Mouse (Mus musculus) layer of hippocampus, adult 8-10 months (tissue): Measurements from ENCODE around the gene Col8a2. TPM values are rescaled to one million over a fixed set of nuclear protein-coding genes. Genes with fewer than 3 reads are reported as not detected.
A peak's percentile ranks its signal among the peaks of the same experiment; 100 is the strongest.

Experiments used
- DNase-seq, 2 experiments: peaks; one replicate each; pipeline ENCODE4 v3.0.0; 2022; ENCODE audit warnings: low spot score in 2 of 2
- total RNA-seq, 4 experiments: library from RNA; stranded (reverse); gene quantifications; 2 replicates each; pipeline ENCODE4 v1.2.4; 2022

The Col8a2 gene
- total RNA-seq, 4 experiments from 2014 or later: 1.7 to 2.3 (median 2.0) TPM

DNA sequence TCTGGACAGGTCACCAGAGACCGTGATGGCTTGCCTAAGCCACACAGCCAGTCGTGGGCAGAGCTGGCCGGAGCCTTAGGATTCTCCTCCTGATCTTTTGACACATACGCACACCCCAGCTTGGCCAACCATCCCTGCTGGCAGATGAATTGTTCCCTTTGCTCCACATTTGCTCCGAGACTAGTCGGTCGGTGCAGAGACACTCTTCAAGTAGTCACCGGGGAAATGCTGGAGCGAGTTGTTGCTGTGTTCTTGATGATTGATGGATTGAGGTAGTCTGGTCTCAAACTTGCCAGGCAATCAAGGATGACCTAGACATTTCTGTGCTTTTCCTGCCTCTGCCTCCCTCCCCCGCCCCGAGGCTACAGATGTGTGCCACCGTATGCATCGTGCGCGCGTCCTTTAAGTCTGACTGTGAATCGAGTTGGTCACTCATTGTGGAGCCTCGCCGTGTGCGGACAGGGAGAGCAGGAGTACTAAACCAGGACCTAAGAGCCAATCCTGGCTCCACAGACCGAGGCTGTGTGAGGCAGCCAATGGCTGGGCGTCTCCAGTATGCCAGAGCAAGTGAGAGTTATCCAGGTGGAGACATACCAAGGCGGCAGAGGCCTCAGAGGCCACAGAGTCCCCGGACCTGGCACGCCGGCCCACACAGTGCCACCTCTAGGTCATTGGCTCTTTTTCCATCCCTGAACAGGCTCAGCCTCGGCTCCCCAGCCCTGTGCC, 15.2 kb downstream of the Col8a2 start:
- DNase-seq: no peak

DNA sequence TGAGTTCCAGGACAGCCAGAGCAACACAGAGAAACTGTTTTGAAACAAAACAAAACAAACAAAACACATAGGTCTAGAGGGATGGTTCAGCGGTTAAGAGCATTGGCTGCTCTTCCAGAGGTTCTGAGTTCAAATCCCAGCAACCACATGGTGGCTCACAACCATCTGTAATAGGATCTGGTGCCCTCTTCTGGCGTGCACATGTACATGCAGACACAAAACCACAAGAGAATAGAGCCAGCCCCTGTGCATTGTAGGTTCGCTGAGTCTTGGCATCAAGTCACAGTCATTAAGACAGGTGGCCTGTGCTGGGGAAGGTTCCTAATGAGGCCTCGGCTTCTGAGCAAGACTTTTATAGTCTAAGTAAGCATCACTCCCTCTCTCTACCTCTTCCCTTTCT, 17.3 kb downstream of the Col8a2 start:
- no peak for DNase-seq

DNA sequence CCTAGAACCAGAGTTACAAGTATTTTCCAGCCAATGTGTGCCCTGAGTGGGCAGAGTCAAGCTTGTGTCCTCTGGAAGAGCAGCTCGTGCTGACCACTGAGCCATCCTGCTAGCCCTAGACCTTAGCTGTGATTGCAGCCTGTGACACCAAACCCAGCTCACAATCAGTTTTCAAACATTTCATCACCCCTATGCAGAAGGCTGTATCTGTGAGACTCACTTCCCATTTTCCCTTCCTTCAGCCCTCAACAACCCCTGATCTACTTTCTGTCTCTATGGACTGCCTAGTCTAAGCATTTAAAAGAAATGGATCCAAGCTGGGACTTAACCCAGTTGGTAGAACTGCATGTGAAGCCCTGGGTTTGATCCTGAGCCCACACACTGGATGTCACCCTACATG, 18.8 kb downstream of the Col8a2 start:
- DNase-seq: no peak

DNA sequence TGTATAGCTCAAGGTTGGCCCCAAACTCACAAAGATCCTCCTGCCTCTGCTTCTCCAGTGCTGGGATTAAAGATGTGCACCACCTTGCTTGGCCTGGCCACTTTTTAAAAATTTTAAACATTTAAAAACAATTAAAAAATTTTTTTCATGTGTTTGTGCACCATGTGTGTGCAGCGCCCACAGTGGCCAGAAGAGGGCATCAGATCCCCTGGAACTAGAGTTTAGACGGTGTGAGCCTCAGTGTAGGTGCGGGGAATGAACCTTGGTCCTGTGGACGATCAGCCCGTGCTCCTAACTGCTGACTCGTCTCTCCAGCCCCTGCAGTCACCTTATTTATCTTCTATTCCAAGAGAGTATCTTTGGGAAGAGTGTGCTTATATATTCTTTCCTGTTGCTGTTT, 19.5 kb downstream of the Col8a2 start:
- no peak for DNase-seq

DNA sequence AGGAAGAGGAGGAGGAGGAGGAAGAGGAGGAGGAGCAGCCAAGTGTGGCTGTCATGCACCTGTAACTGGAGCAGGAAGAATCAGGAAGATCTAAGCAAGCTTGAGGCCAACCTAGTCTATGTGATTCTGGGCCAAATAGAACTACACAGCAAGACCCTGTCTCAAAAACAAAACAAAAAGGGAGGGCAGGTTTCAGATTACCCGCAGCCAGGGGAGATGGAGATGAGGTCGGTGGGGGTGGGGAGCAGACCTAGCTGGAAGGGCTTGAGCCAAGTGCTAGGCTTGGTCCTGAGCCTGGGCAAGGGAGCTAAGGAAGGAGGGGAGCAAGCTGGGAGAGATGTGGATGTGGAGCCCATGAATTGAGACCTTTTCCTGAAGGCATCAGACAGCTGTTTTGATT, 20.2 kb downstream of the Col8a2 start:
- DNase-seq: no peak

DNA sequence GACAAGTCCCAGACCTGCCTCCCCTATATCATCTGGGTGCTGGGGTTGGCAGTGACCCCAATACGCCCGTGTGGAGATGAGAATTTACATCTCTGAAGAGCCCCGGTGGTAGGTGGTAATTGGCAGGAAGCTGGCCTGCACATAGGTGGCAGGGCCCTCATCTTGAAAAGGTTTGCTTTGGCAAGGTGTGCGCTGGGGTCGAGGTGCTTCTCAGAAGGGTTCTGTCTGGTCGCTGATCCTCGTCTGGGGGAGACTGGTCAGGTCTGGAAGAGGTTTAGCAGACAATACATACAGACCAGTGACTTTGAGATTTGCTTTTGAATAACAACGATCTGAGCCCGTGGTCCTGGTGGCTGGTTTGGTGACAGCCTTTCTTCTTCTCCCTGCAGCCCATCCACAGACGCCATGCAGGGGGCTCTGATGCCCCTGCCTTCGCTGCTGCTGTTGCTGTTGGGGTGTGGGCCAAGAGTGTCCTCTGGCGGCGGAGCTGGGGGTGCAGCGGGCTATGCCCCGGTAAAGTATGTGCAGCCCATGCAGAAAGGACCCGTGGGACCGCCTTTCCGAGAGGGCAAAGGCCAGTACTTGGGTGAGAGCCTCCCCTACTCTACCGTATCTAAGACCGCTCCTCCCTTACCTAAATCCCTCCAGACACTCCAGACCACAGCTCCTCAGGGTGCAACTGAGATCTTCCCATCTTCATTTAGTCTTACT, 22.8 kb downstream of the Col8a2 start:
- no peak for DNase-seq

DNA sequence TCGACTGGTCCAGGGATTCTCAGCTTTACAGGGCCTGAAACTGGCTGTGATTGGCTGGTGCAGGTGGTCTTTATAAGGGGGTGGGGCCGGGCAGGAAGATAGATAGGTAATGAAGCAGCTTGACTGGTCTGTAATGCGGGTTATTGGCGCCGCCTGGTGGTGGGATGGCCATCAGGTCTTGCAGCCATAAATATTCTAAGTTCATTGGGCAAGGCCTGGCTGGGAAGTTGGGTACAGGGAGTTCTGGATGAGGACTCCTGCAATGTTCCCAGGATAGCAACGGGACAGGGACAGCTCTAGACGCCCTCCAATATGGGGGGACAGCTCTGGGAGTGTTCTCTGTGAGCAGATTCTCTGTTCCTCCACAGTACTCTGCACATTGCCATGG, 23.3 kb downstream of the Col8a2 start:
- peak; percentile 79 to 90 for DNase-seq

DNA sequence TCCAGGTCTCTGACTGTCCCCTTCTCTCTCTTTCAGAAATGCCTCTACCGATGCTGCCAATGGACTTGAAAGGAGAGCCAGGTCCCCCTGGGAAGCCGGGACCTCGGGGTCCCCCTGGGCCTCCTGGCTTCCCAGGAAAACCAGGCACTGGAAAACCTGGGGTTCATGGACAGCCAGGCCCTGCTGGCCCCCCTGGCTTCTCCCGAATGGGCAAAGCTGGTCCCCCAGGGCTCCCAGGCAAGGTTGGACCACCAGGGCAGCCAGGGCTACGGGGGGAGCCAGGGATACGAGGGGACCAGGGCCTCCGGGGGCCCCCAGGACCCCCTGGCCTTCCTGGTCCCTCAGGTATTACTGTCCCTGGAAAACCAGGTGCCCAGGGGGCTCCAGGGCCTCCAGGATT, 23.8 kb downstream of the Col8a2 start:
- DNase-seq: no peak

DNA sequence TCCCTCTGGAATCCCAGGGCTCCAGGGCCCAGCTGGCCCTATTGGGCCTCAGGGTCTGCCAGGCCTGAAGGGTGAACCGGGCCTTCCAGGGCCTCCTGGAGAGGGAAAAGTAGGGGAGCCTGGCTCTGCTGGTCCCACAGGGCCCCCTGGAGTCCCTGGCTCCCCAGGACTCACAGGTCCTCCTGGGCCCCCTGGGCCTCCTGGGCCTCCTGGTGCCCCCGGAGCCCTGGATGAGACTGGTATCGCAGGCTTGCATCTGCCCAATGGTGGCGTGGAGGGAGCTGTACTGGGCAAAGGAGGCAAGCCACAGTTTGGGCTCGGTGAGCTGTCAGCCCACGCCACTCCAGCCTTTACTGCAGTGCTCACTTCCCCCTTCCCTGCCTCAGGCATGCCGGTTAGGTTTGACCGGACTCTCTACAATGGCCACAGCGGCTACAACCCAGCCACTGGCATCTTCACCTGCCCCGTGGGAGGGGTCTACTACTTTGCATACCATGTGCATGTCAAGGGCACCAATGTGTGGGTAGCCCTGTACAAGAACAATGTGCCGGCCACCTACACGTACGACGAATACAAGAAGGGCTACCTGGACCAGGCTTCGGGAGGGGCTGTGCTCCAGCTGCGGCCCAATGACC, 25.1 kb downstream of the Col8a2 start:
- DNase-seq: no peak

DNA sequence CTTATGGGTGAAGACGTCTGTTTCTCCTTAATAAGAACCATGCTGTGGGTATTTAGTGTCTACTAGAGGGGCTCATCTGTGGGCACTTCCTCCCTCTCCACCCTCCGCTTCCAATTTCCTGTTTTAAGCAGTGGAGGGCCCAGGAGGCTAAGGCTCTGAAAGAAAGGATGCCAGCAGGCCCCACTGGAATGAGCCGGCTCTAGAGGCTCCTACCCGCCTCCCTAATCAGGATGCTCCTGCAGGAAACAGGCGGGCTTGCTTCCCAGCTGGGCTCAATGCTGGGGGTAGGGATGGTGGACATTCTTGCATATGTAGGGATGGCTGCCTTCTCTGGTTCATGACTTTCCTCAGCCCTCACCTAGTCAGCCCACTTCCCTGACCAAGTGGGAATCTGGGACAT, 26.6 kb downstream of the Col8a2 start:
- no peak for DNase-seq

DNA sequence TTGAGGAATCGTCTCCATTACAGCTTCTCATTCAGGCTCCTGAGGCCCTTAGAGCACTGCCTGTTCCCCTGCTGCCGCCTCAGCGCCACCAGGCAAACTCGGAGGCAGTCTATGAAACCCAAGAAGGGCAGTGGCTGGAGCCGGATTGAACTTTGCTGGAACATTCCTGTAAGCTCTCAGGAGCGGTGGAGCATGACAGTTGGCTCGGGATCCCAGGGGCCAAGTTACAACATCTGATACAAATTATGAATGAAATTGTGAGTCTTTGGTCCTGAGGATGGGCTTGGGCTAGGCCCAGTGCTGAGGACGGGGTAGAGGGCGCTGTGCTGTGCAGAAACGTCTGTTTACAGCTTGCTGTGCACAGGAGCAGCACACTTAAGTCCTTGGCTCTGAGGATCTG, 27.8 kb downstream of the Col8a2 start:
- no peak for DNase-seq

DNA sequence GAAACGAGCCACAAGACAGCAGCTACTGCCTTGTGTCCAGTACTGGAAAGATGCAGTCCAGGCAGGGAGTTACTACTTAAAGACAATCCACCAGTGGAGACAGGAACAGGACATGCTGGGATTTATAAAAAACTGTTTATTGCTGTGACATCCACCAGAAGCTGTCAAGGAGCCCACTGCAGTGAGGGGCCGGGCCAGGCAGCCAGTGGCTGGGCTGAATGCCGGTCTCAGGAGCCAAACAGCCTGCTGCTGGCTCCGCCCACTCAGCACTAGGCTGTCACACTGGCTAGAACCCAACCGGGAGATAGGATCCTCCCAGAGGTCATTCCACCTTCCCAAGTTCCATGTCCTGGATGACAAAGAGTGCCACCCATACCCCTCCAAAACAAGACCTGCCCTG, 29.3 kb downstream of the Col8a2 start:
- no peak for DNase-seq

DNA sequence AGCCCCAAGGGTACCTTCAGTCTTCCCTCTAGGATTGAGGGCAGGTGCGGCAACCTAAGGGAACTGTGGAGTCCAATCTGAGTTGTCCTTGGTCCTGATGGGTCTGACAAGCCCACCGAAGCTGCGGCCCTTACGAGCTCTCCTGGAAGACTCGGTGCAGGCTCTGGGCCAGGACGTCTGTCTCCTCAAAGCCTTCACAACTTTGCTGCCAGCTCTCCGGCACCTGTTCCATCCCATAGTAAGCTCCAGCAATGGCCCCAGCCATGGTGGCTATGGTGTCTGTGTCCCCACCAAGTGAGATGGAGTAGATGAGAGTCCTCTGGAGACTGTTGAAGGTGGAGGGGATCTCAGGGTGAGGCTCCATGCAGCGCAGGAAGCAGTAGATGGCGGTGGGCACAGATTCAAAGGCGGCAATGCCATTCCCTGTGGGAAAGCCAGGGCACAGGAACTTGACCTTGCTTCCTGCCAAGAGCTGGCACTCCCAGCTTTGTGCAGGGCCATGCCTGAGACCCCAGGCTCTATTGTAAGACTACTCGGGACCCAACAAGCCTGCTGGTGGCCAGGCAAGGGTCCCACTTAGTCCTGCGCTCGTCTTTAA, 29.9 kb downstream of the Col8a2 start:
- DNase-seq: no peak

DNA sequence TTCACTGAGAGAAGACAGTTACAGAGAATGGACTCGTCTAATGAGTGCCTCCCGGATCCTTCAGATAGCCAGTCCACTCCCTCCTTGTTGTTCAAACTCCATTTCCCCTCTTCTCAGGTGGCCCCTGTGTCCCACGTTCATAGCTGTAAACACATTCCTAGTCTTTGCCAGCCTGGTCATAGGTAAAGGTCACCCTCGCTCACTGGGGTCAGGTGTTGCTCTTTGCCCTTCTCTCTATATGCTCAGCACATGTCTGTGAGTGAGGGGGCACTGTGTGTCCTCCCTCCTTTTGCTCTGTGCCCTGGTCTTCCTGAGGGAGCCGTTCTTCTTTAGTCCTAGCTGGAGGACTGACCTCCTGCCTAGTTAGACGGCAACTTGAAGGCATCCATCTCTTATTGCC, 33.2 kb downstream of the Col8a2 start:
- no peak for DNase-seq

DNA sequence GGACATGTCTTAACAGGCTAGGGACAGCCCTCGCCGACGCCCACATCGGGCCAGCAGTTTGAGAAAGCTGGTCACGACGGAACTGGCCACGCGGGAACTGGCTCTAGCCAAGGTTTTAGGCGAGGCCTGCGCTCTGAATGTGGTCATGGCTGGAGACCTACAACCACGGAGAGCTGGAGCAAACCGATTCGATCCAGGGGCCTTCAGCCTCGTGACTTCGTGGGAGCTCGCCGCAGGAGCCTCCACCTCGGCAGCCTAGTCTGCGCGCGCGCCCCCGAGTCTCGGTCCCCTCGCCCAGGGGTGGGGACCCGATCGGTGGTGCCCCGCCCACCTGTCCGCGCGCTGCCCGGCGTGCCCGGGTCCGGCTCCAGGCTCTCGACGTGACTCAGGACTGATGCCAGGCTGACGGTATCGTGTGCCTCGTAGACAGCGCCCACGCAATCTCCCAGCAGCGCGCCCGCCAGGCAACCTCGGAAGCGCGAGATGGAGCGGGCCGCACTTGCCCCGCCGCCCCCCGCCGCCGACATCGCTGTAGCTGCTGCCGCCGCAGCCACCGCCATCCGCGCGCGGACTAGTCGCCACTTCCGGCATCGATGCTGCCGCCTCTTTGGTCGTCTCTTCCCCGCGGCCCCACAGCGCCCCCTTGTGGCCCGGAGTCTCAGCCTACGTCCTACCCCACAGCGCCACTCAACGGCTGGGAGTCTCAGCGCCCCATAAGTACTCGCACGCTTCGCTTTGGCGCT, 34.7 kb downstream of the Col8a2 start, which contains the start of gene Adprhl2:
Gene Adprhl2, minus strand, starts transcription at position 593 of the 743 bp plus-strand sequence.
- DNase-seq: peak; percentile 92 to 98

DNA sequence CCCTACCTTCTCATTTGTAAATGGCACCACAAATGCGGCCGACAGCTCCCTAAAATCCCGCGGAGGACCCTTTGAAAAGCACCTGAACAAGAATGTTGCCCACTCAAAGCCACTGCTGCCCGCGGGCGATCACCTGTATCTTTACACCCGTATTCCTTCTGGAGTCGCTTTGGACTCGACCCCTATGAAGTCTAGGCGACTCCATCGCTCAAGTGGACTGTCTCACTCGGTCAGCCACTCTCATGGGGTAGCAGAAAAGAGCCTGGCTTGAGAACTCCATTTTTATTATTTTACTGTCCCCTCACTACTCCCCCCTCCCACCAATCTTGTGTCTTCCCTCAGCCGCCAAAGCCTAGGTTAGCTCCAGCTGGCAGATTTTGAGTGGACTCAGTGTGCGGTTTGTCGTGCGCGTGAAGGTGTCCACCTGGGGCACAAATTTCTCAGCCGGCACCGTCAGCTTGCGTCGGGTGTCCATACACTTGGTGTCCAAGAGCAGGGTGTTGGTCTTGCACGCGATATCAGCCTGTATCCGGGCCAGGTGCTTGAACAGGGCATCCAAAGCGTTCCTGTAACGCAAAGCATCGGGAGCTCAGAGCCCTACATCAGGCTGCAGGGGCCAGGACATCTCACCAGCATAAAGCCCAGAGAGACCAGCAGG, 35.4 kb downstream of the Col8a2 start:
- DNase-seq: no peak

DNA sequence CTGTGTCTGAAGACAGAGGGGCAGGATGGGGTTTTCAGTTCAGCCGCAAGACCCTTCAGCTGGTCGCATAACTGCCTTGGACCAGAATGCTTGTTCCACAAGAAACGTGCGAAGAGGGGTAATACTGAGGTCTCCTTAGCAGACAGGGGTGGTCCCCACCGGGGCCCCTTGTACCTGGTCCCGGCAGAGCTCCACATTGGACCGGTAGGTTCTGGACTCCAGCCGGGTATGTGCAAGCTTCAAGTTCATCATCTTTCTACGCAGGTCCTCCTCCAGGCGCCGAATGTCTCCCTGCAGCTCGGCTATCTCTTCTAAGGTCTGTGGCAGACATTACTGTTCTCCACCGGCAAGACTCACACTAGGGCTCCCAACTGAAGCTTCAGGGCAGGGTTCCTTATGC, 36.1 kb downstream of the Col8a2 start:
- no peak for DNase-seq

DNA sequence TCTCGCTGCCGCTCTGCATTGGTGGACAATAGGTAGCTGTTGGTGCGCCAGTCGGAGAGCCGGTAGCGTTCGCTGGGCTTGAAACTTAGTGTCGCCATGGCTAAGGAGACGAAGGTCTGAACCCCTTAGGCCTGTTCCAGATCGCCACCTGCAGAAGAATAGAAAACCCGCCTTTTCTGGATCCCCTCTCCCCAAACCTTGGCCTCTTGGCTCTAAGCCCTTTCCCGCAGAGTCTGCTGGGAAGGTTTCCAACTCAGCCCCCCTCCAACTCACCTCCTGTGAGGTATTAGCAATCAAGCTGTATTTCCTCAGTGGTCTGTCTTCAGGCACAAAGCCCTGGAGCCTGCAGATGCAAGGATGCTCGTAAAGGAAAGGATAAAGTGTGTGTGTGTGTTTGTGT, 38.3 kb downstream of the Col8a2 start:
- no peak for DNase-seq

DNA sequence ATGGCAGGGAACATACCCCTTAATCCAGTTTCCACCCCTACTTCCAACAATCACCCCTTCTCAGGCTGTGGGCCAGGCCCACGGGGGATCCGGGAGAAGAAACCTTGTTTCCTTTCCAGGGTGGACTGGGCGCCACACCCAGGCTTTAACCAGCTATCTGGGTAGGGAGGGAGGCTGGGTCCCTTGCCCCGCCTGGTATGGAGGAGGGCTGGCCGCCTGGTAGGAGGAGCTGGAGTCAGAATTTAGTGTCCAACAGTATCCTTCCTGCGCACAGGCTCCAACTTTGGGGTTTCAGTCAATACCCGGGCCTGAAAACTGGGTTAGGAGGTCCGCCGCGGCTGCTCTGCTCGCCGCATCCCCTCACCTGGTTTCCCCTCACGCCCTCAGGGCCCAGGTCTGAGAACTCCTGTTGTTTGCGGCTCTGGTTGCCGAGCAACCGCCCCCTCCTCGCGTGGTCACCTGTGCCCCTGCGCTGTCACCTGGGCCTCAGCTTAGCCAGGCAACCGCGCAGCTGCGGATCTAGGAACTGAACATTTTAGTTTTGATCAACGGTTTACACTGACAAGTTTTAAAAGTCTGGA, 38.8 kb downstream of the Col8a2 start, which contains the start of gene Tekt2:
Gene Tekt2, minus strand, starts transcription at position 408 of the 581 bp plus-strand sequence.
- DNase-seq: no peak

DNA sequence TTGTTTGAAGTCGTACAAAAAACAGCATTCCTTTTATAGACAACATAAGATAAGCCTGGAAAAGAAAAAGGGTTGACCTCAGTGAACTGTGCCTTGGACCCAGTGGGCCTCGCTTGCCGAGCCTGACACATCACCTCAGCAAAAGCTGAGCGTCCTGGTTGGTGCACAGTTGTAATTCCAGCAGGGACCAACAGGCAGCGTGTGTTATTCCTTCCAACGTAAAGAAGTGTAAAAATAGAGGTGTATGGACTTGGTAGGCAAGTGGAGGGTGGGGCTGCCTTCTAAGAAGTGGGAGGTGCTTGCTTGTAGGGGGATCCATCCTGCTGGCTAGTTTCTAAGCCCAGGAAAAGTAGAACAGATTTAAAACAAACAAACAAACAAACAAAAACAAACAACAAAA, 39.4 kb downstream of the Col8a2 start:
- no peak for DNase-seq

DNA sequence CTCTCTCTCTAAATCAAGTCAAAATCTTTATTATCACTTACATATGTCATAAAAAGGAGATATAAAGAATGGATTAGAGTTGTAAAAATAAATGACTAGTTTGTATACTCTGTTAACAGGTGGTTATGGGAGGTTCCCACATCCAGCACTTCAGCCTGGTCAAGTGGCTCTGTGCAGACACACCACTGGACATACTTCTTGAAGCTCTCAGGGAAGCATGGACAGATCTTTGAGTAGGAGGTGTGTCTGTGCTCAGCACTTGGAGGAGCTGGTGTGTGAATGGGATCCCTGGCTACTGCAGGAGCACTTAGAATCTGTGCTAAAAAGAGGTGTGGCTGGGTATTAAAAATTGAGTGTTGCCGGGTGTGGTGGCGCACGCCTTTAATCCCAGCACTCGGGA, 43.7 kb downstream of the Col8a2 start:
- DNase-seq: no peak
